Mouse (Mus musculus) liver, adult 2 months (tissue): Measurements from ENCODE around the gene Boll. TPM values are rescaled to one million over a fixed set of nuclear protein-coding genes. Genes with fewer than 3 reads are reported as not detected.

Experiments used
- DNase-seq: peaks from one replicate; pipeline ENCODE4 v3.0.0-alpha.2; 2011; ENCODE audit warnings: low read depth, low spot score; ENCODE audit errors: extremely low read depth
- H3K27ac ChIP-seq: fragments of 200-500 bp; replicated peaks from 2 replicates; pipeline ENCODE4 v1.5.1; 2012; ENCODE audit warnings: low read depth, mild to moderate bottlenecking, control low read depth, inconsistent platforms, low read length; ENCODE audit not compliant: insufficient read depth
- H3K27me3 ChIP-seq: fragments of 200-500 bp; 2 replicates; pipeline ENCODE4 v1.6.1; 2012; ENCODE audit warnings: mild to moderate bottlenecking, moderate library complexity, low read length, inconsistent platforms; ENCODE audit not compliant: control insufficient read depth, insufficient read depth
- H3K36me3 ChIP-seq: fragments of 200-500 bp; 2 replicates; pipeline ENCODE4 v1.6.1; 2012; ENCODE audit warnings: low read length, inconsistent platforms; ENCODE audit not compliant: control insufficient read depth, insufficient read depth
- H3K4me1 ChIP-seq: fragments of 200-500 bp; 2 replicates; pipeline ENCODE4 v1.6.1; 2011; ENCODE audit warnings: low read length; ENCODE audit not compliant: control insufficient read depth, insufficient read depth
- H3K4me3 ChIP-seq: fragments of 200-500 bp; 2 replicates; pipeline ENCODE4 v1.5.1; 2011; ENCODE audit warnings: low read depth, mild to moderate bottlenecking, control low read depth, low read length, moderate library complexity; ENCODE audit not compliant: insufficient read depth
- H3K79me2 ChIP-seq: fragments of 200-500 bp; 2 replicates; pipeline ENCODE4 v1.6.1; 2012; ENCODE audit warnings: inconsistent platforms, mild to moderate bottlenecking, low read length, moderate library complexity; ENCODE audit not compliant: control insufficient read depth, insufficient read depth
- H3K9ac ChIP-seq: fragments of 200-500 bp; 2 replicates; pipeline ENCODE4 v1.6.1; 2012; ENCODE audit warnings: low read depth, mild to moderate bottlenecking, control low read depth, inconsistent platforms, low read length
- CTCF ChIP-seq: fragments of 200-500 bp; IDR thresholded peaks from 2 replicates; pipeline ENCODE4 v1.5.1; 2011; ENCODE audit warnings: low read depth, low read length, control low read depth
- POLR2A ChIP-seq: fragments of 200-500 bp; IDR thresholded peaks from 2 replicates; pipeline ENCODE4 v1.6.1; 2011; ENCODE audit warnings: low read length, control low read depth; ENCODE audit not compliant: insufficient read depth; ENCODE audit errors: extremely low read depth
- WGBS: fragments of 180-500 bp; shearing (Covaris S2); methylation state at CpG from one replicate; pipeline ENCODE4 v1.1.7; 2018; 5-methylcytosine and 5-hydroxymethylcytosine counted together
- polyA plus RNA-seq: library from polyadenylated mRNA; depleted of rRNA; stranded (reverse); fragments of >200 nt; gene quantifications from 2 replicates; pipeline ENCODE4 v1.2.3, GENCODE M21; 2012; rRNA removed
- total RNA-seq: library from RNA; depleted of rRNA; stranded (reverse); fragments of >200 nt; gene quantifications from 2 replicates; pipeline ENCODE4 v1.2.3, GENCODE M21; 2014; rRNA removed

The Boll gene
- total RNA-seq, result 0.20 TPM in 1 of 2 replicates, not detected in the other
- polyA plus RNA-seq, result not detected in 2 replicates

GRCm38 (mm10) chr1:55363044-55363565, at the start of gene Boll:
TSS of gene Boll (minus strand) at chr1:55363469.
- no peaks in the 10 kb centered on the region for H3K79me2 ChIP-seq
- H3K36me3 ChIP-seq, result no peaks in the 10 kb centered on the region
- H3K27ac ChIP-seq, result no peak within 1 kb of the TSS
- peak within 1 kb of the TSS; percentile 71 for H3K9ac ChIP-seq
- peaks cover 6% of the 10 kb centered on the region; the same call in 1 of the 2 replicates for H3K27me3 ChIP-seq
- WGBS, result 15% methylated on average over 67 of the region's 68 CpGs
- TF ChIP-seq CTCF (peak; percentile 70), POLR2A (no peak)
- H3K4me1 ChIP-seq, result no peaks in the 10 kb centered on the region; the same call in 1 of the 2 replicates
- peak within 1 kb of the TSS; percentile 68 for H3K4me3 ChIP-seq
- DNase-seq, result no peak

DNA sequence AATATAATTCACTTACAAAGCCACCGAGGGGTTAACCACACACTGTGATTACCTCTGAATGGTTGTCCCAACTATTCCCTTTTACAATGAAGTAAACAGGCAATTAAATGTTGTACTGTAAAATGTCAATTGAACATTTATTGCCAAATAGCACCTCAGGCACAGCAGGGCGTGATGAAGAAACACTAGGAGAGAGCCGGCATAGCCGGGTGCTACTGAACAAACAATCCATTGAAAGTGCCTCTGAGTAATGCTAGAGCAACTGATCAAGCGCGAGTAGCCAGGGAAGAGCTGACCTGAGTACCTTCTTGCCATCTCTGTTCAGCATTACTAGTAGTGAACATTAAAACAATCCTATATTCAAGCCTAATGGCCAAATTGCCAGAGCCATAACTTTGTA, 49.3 kb upstream of the Boll start:
- no peak overlapping the region for H3K9ac ChIP-seq
- DNase-seq, result no peak
- TF ChIP-seq CTCF, result no peak
- TF ChIP-seq POLR2A, result no peak
- H3K36me3 ChIP-seq, result no peaks in the 10 kb centered on the region
- 58% methylated on average over 6 of the region's 6 CpGs for WGBS
- no peak overlapping the region for H3K27ac ChIP-seq
- no peaks in the 10 kb centered on the region for H3K27me3 ChIP-seq
- H3K4me3 ChIP-seq, result no peak overlapping the region
- no peaks in the 10 kb centered on the region for H3K79me2 ChIP-seq
- no peaks in the 10 kb centered on the region for H3K4me1 ChIP-seq

- 0 out of 2 replicates have a peak, but pooled peaks cover 4% of the 10 kb centered on the region for H3K27me3 ChIP-seq
- WGBS, result 67% methylated on average over 2 of the region's 2 CpGs
- H3K4me3 ChIP-seq, result no peak overlapping the region
- no peaks in the 10 kb centered on the region for H3K79me2 ChIP-seq
- no peak overlapping the region for H3K9ac ChIP-seq
- H3K36me3 ChIP-seq, result no peaks in the 10 kb centered on the region
- no peak overlapping the region for H3K27ac ChIP-seq
- no peak for DNase-seq
- no peaks in the 10 kb centered on the region for H3K4me1 ChIP-seq
- no peak for TF ChIP-seq CTCF
- TF ChIP-seq POLR2A, result no peak
Measured at GRCm38 (mm10) chr1:55411079-55411478, 47.8 kb upstream of the Boll start.

DNA sequence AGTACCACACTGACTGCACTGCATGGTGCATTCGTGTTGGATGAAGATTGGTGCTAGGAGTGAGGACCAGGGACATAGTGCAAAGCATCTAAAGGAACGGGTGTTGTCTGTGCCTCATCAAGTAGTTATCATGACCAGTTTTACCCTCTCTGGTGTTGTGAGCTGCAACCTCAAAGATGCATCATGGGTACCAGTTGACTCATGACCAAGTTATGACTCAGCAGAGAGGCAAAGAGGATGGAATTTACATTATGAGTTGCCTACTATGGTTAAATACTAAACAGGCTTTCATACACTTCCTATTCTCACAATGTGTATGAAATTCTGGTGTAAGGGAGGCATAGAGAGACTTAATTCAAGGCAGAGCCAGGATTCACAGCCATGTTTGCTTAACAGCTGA, 47.4 kb upstream of the Boll start:
- WGBS, result 77% methylated on average over 2 of the region's 2 CpGs
- no peak for TF ChIP-seq POLR2A
- TF ChIP-seq CTCF, result no peak
- no peak overlapping the region for H3K27ac ChIP-seq
- 0 out of 2 replicates have a peak, but pooled peaks cover 4% of the 10 kb centered on the region for H3K27me3 ChIP-seq
- DNase-seq, result no peak
- no peaks in the 10 kb centered on the region for H3K4me1 ChIP-seq
- H3K9ac ChIP-seq, result no peak overlapping the region
- H3K79me2 ChIP-seq, result no peaks in the 10 kb centered on the region
- H3K4me3 ChIP-seq, result no peak overlapping the region
- no peaks in the 10 kb centered on the region for H3K36me3 ChIP-seq

DNA sequence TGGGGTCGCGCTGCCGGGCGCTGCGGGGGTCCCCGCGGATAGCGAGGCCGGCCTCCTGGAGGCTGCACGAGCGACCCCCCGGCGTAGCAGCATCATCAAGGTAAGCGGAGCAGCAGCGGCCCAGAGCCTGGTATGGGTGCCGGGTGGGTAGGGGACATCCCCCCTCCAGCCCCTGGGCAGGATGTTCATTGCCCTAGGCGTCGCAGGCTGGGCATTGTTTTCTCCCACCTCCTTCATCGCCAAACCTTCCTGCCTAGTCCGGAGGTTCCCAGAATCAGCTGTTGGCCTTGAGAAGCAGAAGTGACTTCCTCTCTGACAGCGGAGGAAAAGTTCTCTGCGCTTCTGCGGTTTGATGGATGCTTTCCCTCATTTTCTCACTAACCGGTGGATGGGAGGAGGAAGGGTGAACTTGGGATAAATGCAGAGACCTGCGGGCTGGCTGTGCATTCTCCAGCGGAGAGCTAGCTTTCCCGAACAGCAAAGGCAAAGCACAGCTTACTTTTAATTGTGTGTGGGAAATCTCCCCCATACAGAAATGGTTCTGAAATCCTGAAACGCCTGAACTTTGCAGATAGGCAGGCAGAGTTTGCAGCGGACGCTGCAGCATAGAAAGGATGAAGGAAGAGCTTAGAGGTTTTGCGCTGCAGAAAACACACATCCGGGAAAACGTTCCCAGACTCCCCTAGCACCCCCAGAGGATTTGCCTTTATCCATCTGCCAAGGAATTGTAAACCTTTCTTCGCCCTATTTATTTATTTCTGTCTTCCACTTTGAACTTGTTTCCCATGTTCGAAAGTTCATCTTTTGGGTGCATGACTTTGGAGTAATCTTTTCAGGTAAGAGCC, 43.5 kb upstream of the Boll start:
- Histone ChIP-seq H3K79me2 (no peaks in the 10 kb centered on the region), H3K4me1 (no peaks in the 10 kb centered on the region), H3K27ac (no peak overlapping the region), H3K9ac (peak overlapping the region; percentile 61; the same call in 1 of the 2 replicates), H3K27me3 (0 out of 2 replicates have a peak, but pooled peaks cover 4% of the 10 kb centered on the region), H3K4me3 (peak overlapping the region; percentile 77), H3K36me3 (no peaks in the 10 kb centered on the region)
- WGBS, result 6% methylated on average over 35 of the region's 35 CpGs
- TF ChIP-seq POLR2A (no peak), CTCF (no peak)
- DNase-seq, result no peak

DNA sequence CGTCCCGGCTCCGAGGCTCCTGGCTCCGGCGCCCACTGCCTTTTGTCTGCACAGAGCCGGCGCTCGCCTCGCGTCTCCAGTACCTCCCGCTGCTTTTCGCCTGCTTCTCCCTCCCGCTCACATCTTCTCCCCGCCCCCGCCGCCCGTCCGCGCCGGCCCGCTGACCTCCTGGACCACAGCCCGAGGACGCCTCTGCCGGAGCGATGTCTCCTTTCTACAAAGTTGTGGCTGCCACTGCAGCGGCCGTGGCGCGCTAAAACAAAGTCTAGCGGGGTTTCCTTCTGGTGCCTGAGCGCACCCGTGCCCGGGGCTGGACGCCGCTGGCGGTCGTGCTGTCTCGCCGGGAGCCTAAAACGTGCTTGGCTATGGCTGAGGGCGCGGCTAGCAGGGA, 42.7 kb upstream of the Boll start:
- H3K79me2 ChIP-seq, result no peaks in the 10 kb centered on the region
- DNase-seq, result peak; percentile 18
- 2% methylated on average over 42 of the region's 42 CpGs for WGBS
- no peak overlapping the region for H3K27ac ChIP-seq
- 0 out of 2 replicates have a peak, but pooled peaks cover 4% of the 10 kb centered on the region for H3K27me3 ChIP-seq
- H3K4me3 ChIP-seq, result peak overlapping the region; percentile 77
- no peaks in the 10 kb centered on the region for H3K4me1 ChIP-seq
- H3K9ac ChIP-seq, result peak overlapping the region; percentile 61
- TF ChIP-seq POLR2A (no peak), CTCF (no peak)
- no peaks in the 10 kb centered on the region for H3K36me3 ChIP-seq
